Mouse (Mus musculus) lung, adult 2 months (tissue): ENCODE data around the gene Tns2.

Experiments used
- CTCF ChIP-seq: fragments of 200-500 bp; IDR thresholded peaks from 2 replicates; pipeline ENCODE4 v1.5.1; 2011; ENCODE audit warnings: mild to moderate bottlenecking, low read length, control low read depth; ENCODE audit not compliant: insufficient read depth
- POLR2A ChIP-seq: fragments of 200-500 bp; IDR thresholded peaks from 2 replicates; pipeline ENCODE4 v1.6.1; 2011; ENCODE audit warnings: low read depth, mild to moderate bottlenecking, control low read depth, low read length, borderline replicate concordance; ENCODE audit errors: extremely low read depth

GRCm38 (mm10) chr15:102091063-102091679, 9.0 kb upstream of the Tns2 start:
- TF ChIP-seq CTCF, result no peak
- no peak for TF ChIP-seq POLR2A
